In genomic region chr3:87901036-87901624, GRCm38 (mm10) we compare ENCODE assay signal across 18 mouse cellular contexts. TPM values are rescaled to one million over a fixed set of nuclear protein-coding genes. Genes with fewer than 3 reads are reported as not detected.
DNase-seq lines count a peak whose midpoint lies in the region; ATAC-seq and TF ChIP-seq lines count a peak whose summit lies in the region.
"Had no signal": no experiment of that assay in that cellular context is flagged by ENCODE, and none has a peak within 500 bp of the region (broad histone marks: within the 10 kb centered on the region; RNA-seq: fewer than 3 reads in every experiment).

No protein-coding gene starts in this region.

- no peak for TF ChIP-seq CTCF in cerebellum, adult 2 months (IDR thresholded peaks at IDR 0.05; ENCODE audit: borderline replicate concordance, insufficient read depth, low read depth, low read length)

- no peaks in the 10 kb centered on the region for H3K36me3 ChIP-seq in heart, embryonic 12.5 days
- H3K36me3 ChIP-seq: hindbrain, embryonic 15.5 days; midbrain, embryonic 15.5 days; neural tube, embryonic 13.5 days had no signal

- peak overlapping the region; percentile 20 for H3K4me2 ChIP-seq in heart, embryonic 12.5 days
- H3K4me2 ChIP-seq: hindbrain, embryonic 15.5 days; lung, embryonic 14.5 days; midbrain, embryonic 15.5 days; neural tube, embryonic 13.5 days had no signal

- peaks cover 9% of the 10 kb centered on the region for H3K4me1 ChIP-seq in heart, embryonic 12.5 days (replicated peaks)
- no peaks in the 10 kb centered on the region for H3K4me1 ChIP-seq in cerebellum, adult 2 months (ENCODE audit: control insufficient read depth, insufficient read depth, low read length)
- H3K4me1 ChIP-seq: hindbrain, embryonic 15.5 days; neural tube, embryonic 13.5 days had no signal

- WGBS in heart, embryonic 12.5 days, result 0% methylated on average over 1 of the region's 1 CpGs
- WGBS in cerebellum, adult 2 months, result 73% methylated on average over 1 of the region's 1 CpGs

- H3K4me3 ChIP-seq in heart, embryonic 12.5 days, result no peak overlapping the region
- no peak overlapping the region for H3K4me3 ChIP-seq in cerebellum, adult 2 months (replicated peaks; ENCODE audit: insufficient read depth, low read depth, low read length)
- H3K4me3 ChIP-seq: hindbrain, embryonic 15.5 days; layer of hippocampus, adult 2 months; midbrain, embryonic 15.5 days; neural tube, embryonic 13.5 days had no signal

- peak; percentile 62 for ATAC-seq in heart, embryonic 12.5 days (ENCODE audit: insufficient number of reproducible peaks, low FRiP score)
- ATAC-seq in granulocyte monocyte progenitor cell, adult 5-6 weeks (replicated peaks; ENCODE audit: poor library complexity, severe bottlenecking), result peak; percentile 76
- peak; percentile 79 for ATAC-seq in megakaryocyte, adult 5-6 weeks (ENCODE audit: poor library complexity, severe bottlenecking)
- ATAC-seq: midbrain, embryonic 15.5 days had no signal

- H3K27ac ChIP-seq in heart, embryonic 12.5 days (ENCODE audit: poor library complexity, severe bottlenecking), result peak overlapping the region; percentile 73
- H3K27ac ChIP-seq in cerebellum, adult 2 months (ENCODE audit: insufficient read depth, low read length), result no peak overlapping the region
- H3K27ac ChIP-seq: hindbrain, embryonic 15.5 days; layer of hippocampus, adult 2 months; midbrain, embryonic 15.5 days; neural tube, embryonic 13.5 days had no signal

- H3K27me3 ChIP-seq in heart, embryonic 12.5 days (replicated peaks), result no peaks in the 10 kb centered on the region
- H3K27me3 ChIP-seq in cerebellum, adult 2 months (ENCODE audit: control insufficient read depth, insufficient read depth, low read length), result no peaks in the 10 kb centered on the region
- H3K27me3 ChIP-seq: hindbrain, embryonic 15.5 days; midbrain, embryonic 15.5 days; neural tube, embryonic 13.5 days had no signal

- no peaks in the 10 kb centered on the region for H3K9me3 ChIP-seq in heart, embryonic 12.5 days (replicated peaks)
- H3K9me3 ChIP-seq: hindbrain, embryonic 15.5 days; midbrain, embryonic 15.5 days; neural tube, embryonic 13.5 days had no signal

- no peak for TF ChIP-seq POLR2A in cerebellum, adult 2 months (IDR thresholded peaks at IDR 0.05; ENCODE audit: borderline replicate concordance, insufficient read depth, low read length)

- DNase-seq in heart, adult 8-10 months (ENCODE audit: low spot score), result no peak
- DNase-seq in MEL-GATA-1-ER (ENCODE audit: extremely low read depth, low read depth), result peak; percentile 100
- no peak for DNase-seq in urinary bladder, postnatal 36 days (ENCODE audit: low spot score in 2 of 2)
- DNase-seq in layer of hippocampus, postnatal 14 days (ENCODE audit: low spot score in 2 of 2), result no peak
- DNase-seq in cerebellum, adult 2 months, result no peak
- DNase-seq: cerebellum, postnatal 36 days; heart, adult 18-20 months; kidney, adult 8-10 months; lung, embryonic 14.5 days; retina, postnatal 1 day; thymus, postnatal 25 days had no signal

- no peak overlapping the region for H3K9ac ChIP-seq in heart, embryonic 12.5 days
- H3K9ac ChIP-seq: hindbrain, embryonic 15.5 days; lung, embryonic 14.5 days; midbrain, embryonic 15.5 days; neural tube, embryonic 13.5 days had no signal

RNA-seq across cellular contexts. Expression of gene Hdgf, which starts 5.0 kb away (rescaled TPM):
- polyA plus RNA-seq in heart, embryonic 12.5 days (2016; fragmentation: Nextera tagmentation; extraction: Ambion mirVana), result 175 and 177 TPM in 2 replicates
- total RNA-seq in heart, adult 8-10 months (2022), result 100 to 1,000 TPM; 109 to 118 (median 117) TPM
- total RNA-seq in granulocyte monocyte progenitor cell, adult 5-6 weeks (2014; fragmentation: Nextera tagmentation), result 330 and 338 TPM in 2 replicates
- total RNA-seq in granulocyte monocyte progenitor cell, adult 5-6 weeks (2017), result 302 and 321 TPM in 2 replicates
- 131 and 154 TPM in 2 replicates for total RNA-seq in megakaryocyte, adult 5-6 weeks (2015)
- 217 and 229 TPM in 2 replicates for total RNA-seq in megakaryocyte, adult 5-6 weeks (2017)
- total RNA-seq in layer of hippocampus, postnatal 14 days (2021), result 100 to 1,000 TPM; 119 to 122 TPM
- polyA plus RNA-seq in cerebellum, adult 2 months (2012; rRNA removed), result 180 and 194 TPM in 2 replicates

RNA-seq across cellular contexts. Expression of gene Prcc, which starts 15.7 kb away (rescaled TPM):
- polyA plus RNA-seq in heart, embryonic 12.5 days (2016; fragmentation: Nextera tagmentation; extraction: Ambion mirVana), result 11.2 and 11.5 TPM in 2 replicates
- 10 to 100 TPM; 40.7 to 49.8 (median 45.6) TPM for total RNA-seq in heart, adult 8-10 months (2022)
- 25.9 and 35.4 TPM in 2 replicates for total RNA-seq in granulocyte monocyte progenitor cell, adult 5-6 weeks (2014; fragmentation: Nextera tagmentation)
- total RNA-seq in granulocyte monocyte progenitor cell, adult 5-6 weeks (2017), result 29.6 and 33.4 TPM in 2 replicates
- total RNA-seq in megakaryocyte, adult 5-6 weeks (2015), result 16.8 and 18.9 TPM in 2 replicates
- 18.5 and 22.2 TPM in 2 replicates for total RNA-seq in megakaryocyte, adult 5-6 weeks (2017)
- 10 to 100 TPM; 64.0 to 64.1 TPM for total RNA-seq in layer of hippocampus, postnatal 14 days (2021)
- 47.6 and 48.8 TPM in 2 replicates for polyA plus RNA-seq in cerebellum, adult 2 months (2012; rRNA removed)

RNA-seq across cellular contexts. Expression of gene Mrpl24, which starts 18.2 kb away (rescaled TPM):
- polyA plus RNA-seq in heart, embryonic 12.5 days (2016; fragmentation: Nextera tagmentation; extraction: Ambion mirVana), result 62.9 and 65.2 TPM in 2 replicates
- 10 to 100 TPM; 73.5 to 80.6 (median 77.1) TPM for total RNA-seq in heart, adult 8-10 months (2022)
- total RNA-seq in granulocyte monocyte progenitor cell, adult 5-6 weeks (2014; fragmentation: Nextera tagmentation), result 165 and 169 TPM in 2 replicates
- total RNA-seq in granulocyte monocyte progenitor cell, adult 5-6 weeks (2017), result 112 and 134 TPM in 2 replicates
- 134 and 135 TPM in 2 replicates for total RNA-seq in megakaryocyte, adult 5-6 weeks (2015)
- 99.8 and 106 TPM in 2 replicates for total RNA-seq in megakaryocyte, adult 5-6 weeks (2017)
- total RNA-seq in layer of hippocampus, postnatal 14 days (2021), result 10 to 100 TPM; 50.3 to 55.4 TPM
- 83.9 and 84.9 TPM in 2 replicates for polyA plus RNA-seq in cerebellum, adult 2 months (2012; rRNA removed)

RNA-seq across cellular contexts. Expression of gene Isg20l2, which starts 29.0 kb away (rescaled TPM):
- 36.4 and 38.3 TPM in 2 replicates for polyA plus RNA-seq in heart, embryonic 12.5 days (2016; fragmentation: Nextera tagmentation; extraction: Ambion mirVana)
- total RNA-seq in heart, adult 8-10 months (2022), result 1 to 10 TPM; 9.0 to 9.8 (median 9.7) TPM
- total RNA-seq in granulocyte monocyte progenitor cell, adult 5-6 weeks (2014; fragmentation: Nextera tagmentation), result 49.5 and 63.1 TPM in 2 replicates
- 45.7 and 51.4 TPM in 2 replicates for total RNA-seq in granulocyte monocyte progenitor cell, adult 5-6 weeks (2017)
- total RNA-seq in megakaryocyte, adult 5-6 weeks (2015), result 27.5 and 28.8 TPM in 2 replicates
- total RNA-seq in megakaryocyte, adult 5-6 weeks (2017), result 25.0 and 26.3 TPM in 2 replicates
- 10 to 100 TPM; 15.0 to 16.4 TPM for total RNA-seq in layer of hippocampus, postnatal 14 days (2021)
- 15.2 and 15.9 TPM in 2 replicates for polyA plus RNA-seq in cerebellum, adult 2 months (2012; rRNA removed)

RNA-seq across cellular contexts. Expression of gene Rrnad1, which starts 29.4 kb away (rescaled TPM):
- 13.6 and 14.1 TPM in 2 replicates for polyA plus RNA-seq in heart, embryonic 12.5 days (2016; fragmentation: Nextera tagmentation; extraction: Ambion mirVana)
- 1 to 10 TPM; 4.6 to 6.7 (median 5.3) TPM for total RNA-seq in heart, adult 8-10 months (2022)
- total RNA-seq in granulocyte monocyte progenitor cell, adult 5-6 weeks (2014; fragmentation: Nextera tagmentation), result 20.7 and 30.7 TPM in 2 replicates
- total RNA-seq in granulocyte monocyte progenitor cell, adult 5-6 weeks (2017), result 13.6 and 13.8 TPM in 2 replicates
- 7.2 and 7.8 TPM in 2 replicates for total RNA-seq in megakaryocyte, adult 5-6 weeks (2015)
- 8.7 and 10.2 TPM in 2 replicates for total RNA-seq in megakaryocyte, adult 5-6 weeks (2017)
- total RNA-seq in layer of hippocampus, postnatal 14 days (2021), result 10 to 100 TPM; 19.0 to 22.8 TPM
- polyA plus RNA-seq in cerebellum, adult 2 months (2012; rRNA removed), result 46.8 and 49.5 TPM in 2 replicates
